Mouse (Mus musculus) G1E (cell line): Measurements from ENCODE around the gene Rps27rt.

Experiments used
- CTCF ChIP-seq: IDR thresholded peaks from 2 replicates; pipeline ENCODE4 v1.5.1; 2012; ENCODE audit warnings: low read depth, low read length, inconsistent platforms, mixed read lengths
- TAL1 ChIP-seq: conservative IDR thresholded peaks from 2 replicates; pipeline ENCODE4 v1.6.1; 2012; ENCODE audit warnings: low read depth, low read length, inconsistent platforms, mixed read lengths

DNA sequence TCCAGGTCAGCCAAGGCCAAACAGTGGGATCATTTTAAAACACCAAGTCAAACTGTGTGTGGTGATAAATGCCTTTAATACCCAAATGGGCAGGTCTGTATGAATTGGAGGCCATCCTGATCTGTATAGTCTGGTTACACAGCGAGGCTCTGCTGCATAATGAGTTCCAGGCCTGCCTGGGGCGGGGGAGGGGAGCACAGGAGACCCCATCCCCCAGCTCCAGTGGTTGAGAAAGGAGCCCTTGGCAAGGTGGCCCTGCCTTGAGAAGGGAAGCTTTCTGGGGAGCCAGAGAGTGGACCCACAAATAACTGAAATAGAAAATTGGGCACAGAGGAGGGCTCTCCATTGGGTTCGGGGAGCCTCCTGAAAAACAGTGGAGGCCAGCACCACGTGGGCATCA lies 47.2 kb downstream of the Rps27rt start:
- TF ChIP-seq CTCF (no peak), TAL1 (no peak)
